Mouse (Mus musculus): ENCODE data around the gene Ttll10.

The Ttll10 gene

GRCm38 (mm10) chr4:156028580-156028979 is 30.6 kb downstream of the Ttll10 start:
- no peak for DNase-seq (ENCODE audit: low read depth, low spot score)

- no peak for DNase-seq (ENCODE audit: low read depth, low spot score)
These were observed 33.2 kb downstream of the Ttll10 start, which contains the start of gene Tnfrsf18 for GRCm38 (mm10) chr4:156026013-156026412. Gene Tnfrsf18 (plus strand): TSS chr4:156026164.

- DNase-seq (ENCODE audit: low read depth, low spot score) = no peak
These were observed 35.0 kb downstream of the Ttll10 start for GRCm38 (mm10) chr4:156024184-156024583.

- no peak for DNase-seq (ENCODE audit: low read depth, low spot score)
These were observed 35.7 kb downstream of the Ttll10 start for GRCm38 (mm10) chr4:156023520-156023919.

- DNase-seq (ENCODE audit: low read depth, low spot score) = no peak
These were observed 37.2 kb downstream of the Ttll10 start for GRCm38 (mm10) chr4:156021942-156022419.

- no peak for DNase-seq (ENCODE audit: low read depth, low spot score)
These were observed 37.8 kb downstream of the Ttll10 start for GRCm38 (mm10) chr4:156021381-156021780.

GRCm38 (mm10) chr4:156019771-156020170 is 39.4 kb downstream of the Ttll10 start:
- DNase-seq (ENCODE audit: low read depth, low spot score) = no peak

GRCm38 (mm10) chr4:156014436-156014835 is 44.8 kb downstream of the Ttll10 start:
- DNase-seq (ENCODE audit: low read depth, low spot score) = no peak

GRCm38 (mm10) chr4:156013637-156014036 is 45.6 kb downstream of the Ttll10 start, which contains the start of gene Tnfrsf4:
Gene Tnfrsf4 (plus strand): TSS chr4:156013843.
- DNase-seq (ENCODE audit: low read depth, low spot score) = no peak

- no peak for DNase-seq (ENCODE audit: low read depth, low spot score)
These were observed 50.8 kb downstream of the Ttll10 start for GRCm38 (mm10) chr4:156008369-156008768.

- DNase-seq (ENCODE audit: low read depth, low spot score) = no peak
These were observed 55.1 kb downstream of the Ttll10 start for GRCm38 (mm10) chr4:156004109-156004508.

GRCm38 (mm10) chr4:155993606-155994005 is 65.6 kb downstream of the Ttll10 start:
- no peak for DNase-seq (ENCODE audit: low read depth, low spot score)

- DNase-seq (ENCODE audit: low read depth, low spot score) = peak; percentile 93
These were observed 66.2 kb downstream of the Ttll10 start for GRCm38 (mm10) chr4:155992906-155993547.

- DNase-seq (ENCODE audit: low read depth, low spot score) = peak; percentile 94
These were observed 66.8 kb downstream of the Ttll10 start, which contains the start of the genes B3galt6 and Sdf4 for GRCm38 (mm10) chr4:155992241-155992905. Gene B3galt6 (minus strand): TSS chr4:155992649. Gene Sdf4 (plus strand): TSS chr4:155992872.

GRCm38 (mm10) chr4:155991908-155992230 is 67.3 kb downstream of the Ttll10 start:
- DNase-seq (ENCODE audit: low read depth, low spot score) = no peak

- DNase-seq (ENCODE audit: low read depth, low spot score) = no peak
These were observed 67.9 kb downstream of the Ttll10 start for GRCm38 (mm10) chr4:155991211-155991907.
